Mouse (Mus musculus) ovary, adult 2 months (tissue): ENCODE results near the gene Rad9a. TPM values are rescaled to one million over a fixed set of nuclear protein-coding genes. Genes with fewer than 3 reads are reported as not detected.

Experiments
- polyA plus RNA-seq: library from polyadenylated mRNA; depleted of rRNA; stranded (reverse); fragments of >200 nt; gene quantifications from 2 replicates; pipeline ENCODE4 v1.2.3, GENCODE M21; 2012; rRNA removed

The Rad9a gene
- polyA plus RNA-seq = 28.8 and 35.2 TPM in 2 replicates

DNA sequence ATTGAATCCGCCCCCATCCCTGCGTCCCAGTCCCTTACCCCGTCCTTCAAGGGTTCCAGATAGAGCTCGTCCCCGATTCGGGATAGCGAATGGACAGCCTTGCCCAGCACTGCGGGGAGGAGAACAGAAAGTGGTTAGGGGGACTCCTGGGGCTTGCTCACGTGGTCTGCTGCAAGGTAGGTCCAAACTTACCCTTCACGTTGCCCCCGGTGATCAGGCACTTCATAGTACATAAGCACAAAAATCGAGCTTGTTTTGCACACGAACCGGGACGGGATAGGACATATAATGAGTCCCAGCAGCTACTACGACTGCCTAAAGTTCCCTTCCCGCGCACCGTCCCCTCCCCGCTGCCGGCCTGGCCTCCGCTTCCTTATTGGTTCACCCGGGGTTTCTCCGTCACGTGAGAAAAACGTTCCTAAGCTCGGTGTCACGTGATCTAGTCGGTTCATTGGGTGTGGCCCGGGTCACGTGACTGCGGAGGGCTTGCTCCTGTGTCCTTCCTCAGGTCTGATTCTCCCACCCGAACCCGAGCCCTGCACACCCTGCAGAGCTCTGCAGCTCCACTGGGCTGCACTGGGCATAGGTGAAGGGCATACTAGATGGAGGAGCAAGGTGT, at the start of gene Rad9a:
Rad9a (minus strand) TSS at position 372 of the 619 bp plus-strand sequence.

DNA sequence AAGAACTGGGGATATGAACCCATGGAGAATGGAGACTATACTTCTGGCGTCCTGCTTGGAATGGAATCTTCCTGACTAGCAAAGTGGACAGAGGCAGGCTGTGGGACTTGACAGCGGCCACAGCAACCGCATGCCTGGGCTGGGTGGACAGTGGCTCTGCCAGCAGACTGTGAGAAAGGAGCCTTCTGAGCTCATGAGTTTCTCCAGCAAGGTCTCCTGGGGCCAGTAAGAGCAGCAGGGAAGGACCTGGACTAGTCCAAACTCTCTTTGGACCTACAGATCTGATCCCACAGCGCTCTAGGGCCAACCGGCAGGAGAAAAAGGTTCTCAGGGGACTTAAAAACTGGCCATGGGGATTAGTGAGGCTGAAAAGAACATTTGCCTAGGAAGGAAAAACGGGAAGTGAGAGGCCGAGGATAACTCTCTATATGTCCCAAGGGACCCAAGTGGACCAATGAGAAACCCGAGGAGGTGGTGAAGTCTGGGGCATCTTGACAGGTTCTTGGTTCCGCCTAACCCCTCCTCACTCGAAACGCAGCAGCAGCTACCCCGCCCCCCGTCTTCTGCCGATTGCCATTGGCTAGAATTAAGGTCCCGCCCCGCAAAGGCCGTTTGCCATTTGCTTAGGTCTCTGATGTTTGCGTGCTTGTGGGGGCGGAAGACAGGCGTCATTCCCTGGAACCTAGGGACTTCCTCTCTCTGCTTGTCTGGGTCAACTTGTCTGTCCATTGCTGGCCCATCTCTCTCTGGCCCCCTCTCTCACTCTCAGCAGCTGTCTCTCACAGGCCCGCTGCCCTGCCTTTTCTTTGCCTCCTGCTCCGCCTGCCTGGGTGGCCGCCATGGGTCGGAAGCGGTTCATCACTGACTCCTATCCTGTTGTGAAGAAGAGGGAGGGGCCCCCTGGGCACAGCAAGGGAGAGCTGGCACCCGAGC, 30.1 kb upstream of the Rad9a start, which contains the start of gene Pold4:
Pold4 (plus strand) TSS at position 647 of the 933 bp plus-strand sequence.

GRCm38 (mm10) chr19:4214071-4214770, 12.8 kb upstream of the Rad9a start, which contains the start of the genes Clcf1 and AC109138.7:
TSS of gene Clcf1 (plus strand) at chr19:4214238.
TSS of gene AC109138.7 (plus strand) at chr19:4214357.

GRCm38 (mm10) chr19:4191528-4192250, 9.8 kb downstream of the Rad9a start, which contains the start of gene Ppp1ca:
TSS of gene Ppp1ca (plus strand) at chr19:4192065.

DNA sequence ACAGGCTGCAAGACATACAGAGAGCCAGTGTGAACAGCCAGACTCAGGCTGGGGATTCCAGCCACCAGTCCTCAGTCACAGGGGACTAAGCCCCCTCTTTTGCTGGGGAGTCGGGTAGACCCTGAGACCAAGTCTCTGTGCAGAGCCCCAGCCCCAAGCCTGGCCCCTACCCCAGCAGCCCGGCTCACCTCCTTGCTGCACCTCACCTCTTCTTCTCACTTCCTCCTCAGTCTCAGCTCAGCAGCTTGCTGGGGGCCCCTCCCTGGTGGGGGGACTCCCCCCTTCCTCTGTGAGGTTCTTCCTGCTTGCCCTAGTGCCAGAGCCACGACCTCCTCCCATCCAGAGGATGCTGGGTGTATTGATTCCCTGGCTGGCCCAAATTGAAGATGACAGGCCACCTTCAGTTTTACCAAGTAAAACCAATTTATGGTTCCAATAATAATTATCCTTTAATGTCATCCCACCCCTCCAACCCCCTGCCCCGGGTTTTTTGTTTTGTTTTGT, 10.6 kb downstream of the Rad9a start, which contains the start of gene Tbc1d10c:
Tbc1d10c (minus strand) TSS at position 454 of the 504 bp plus-strand sequence.

GRCm38 (mm10) chr19:4175368-4175947, 26.0 kb downstream of the Rad9a start, which contains the start of gene Carns1:
TSS of gene Carns1 (minus strand) at chr19:4175479.

GRCm38 (mm10) chr19:4162646-4163542, 38.6 kb downstream of the Rad9a start, which contains the start of gene Rps6kb2:
TSS of gene Rps6kb2 (minus strand) at chr19:4163354.

GRCm38 (mm10) chr19:4153232-4153654, 48.2 kb downstream of the Rad9a start, which contains the start of gene Ptprcap:
TSS of gene Ptprcap (plus strand) at chr19:4153604.

GRCm38 (mm10) chr19:4148491-4148806, 53.0 kb downstream of the Rad9a start, which contains the start of gene Coro1b:
TSS of gene Coro1b (plus strand) at chr19:4148619.

Other genes starting within 250 kb of the Rad9a start
- 0.06 and 0.22 TPM in 2 replicates for gene Aldh3b3, start 243.0 kb downstream of the Rad9a start, polyA plus RNA-seq
- 1.8 and 2.1 TPM in 2 replicates for gene Aldh3b2, start 229.3 kb downstream of the Rad9a start, polyA plus RNA-seq
- 26.4 and 39.5 TPM in 2 replicates for gene Acy3, start 215.1 kb downstream of the Rad9a start, polyA plus RNA-seq
- not detected in 2 replicates for gene Tbx10, start 208.9 kb downstream of the Rad9a start, polyA plus RNA-seq
- 21.4 and 31.4 TPM in 2 replicates for gene Nudt8, start 201.1 kb downstream of the Rad9a start, polyA plus RNA-seq
- 2.0 and 3.0 TPM in 2 replicates for gene Gm49405, start 201.0 kb downstream of the Rad9a start, polyA plus RNA-seq
- 14.7 and 15.3 TPM in 2 replicates for gene Doc2g, start 198.3 kb downstream of the Rad9a start, polyA plus RNA-seq
- gene Ndufv1, start 188.9 kb downstream of the Rad9a start, polyA plus RNA-seq = 114 and 130 TPM in 2 replicates
- 602 and 633 TPM in 2 replicates for gene Gstp1, start 163.7 kb downstream of the Rad9a start, polyA plus RNA-seq
- 19.2 and 19.7 TPM in 2 replicates for gene Gstp2, start 155.6 kb downstream of the Rad9a start, polyA plus RNA-seq
- gene Gstp3, start 142.1 kb downstream of the Rad9a start, polyA plus RNA-seq = 0.62 and 1.6 TPM in 2 replicates
- gene Cabp2, start 120.1 kb downstream of the Rad9a start, polyA plus RNA-seq = not detected in 2 replicates
- gene Cdk2ap2, start 104.5 kb downstream of the Rad9a start, polyA plus RNA-seq = 282 and 353 TPM in 2 replicates
- gene Pitpnm1, start 101.7 kb downstream of the Rad9a start, polyA plus RNA-seq = 140 and 151 TPM in 2 replicates
- 123 and 142 TPM in 2 replicates for gene Aip, start 75.8 kb downstream of the Rad9a start, polyA plus RNA-seq
- 0.10 and 0.18 TPM in 2 replicates for gene Gpr152, start 61.9 kb downstream of the Rad9a start, polyA plus RNA-seq
- gene Cabp4, start 57.6 kb downstream of the Rad9a start, polyA plus RNA-seq = 0.06 TPM in 1 of 2 replicates, not detected in the other
- gene Coro1b, start 53.0 kb downstream of the Rad9a start, polyA plus RNA-seq = 376 and 395 TPM in 2 replicates
- gene Ptprcap, start 48.1 kb downstream of the Rad9a start, polyA plus RNA-seq = 32.6 and 49.4 TPM in 2 replicates
- 34.0 and 51.7 TPM in 2 replicates for gene Rps6kb2, start 38.3 kb downstream of the Rad9a start, polyA plus RNA-seq
- gene Carns1, start 26.2 kb downstream of the Rad9a start, polyA plus RNA-seq = 11.3 and 12.2 TPM in 2 replicates
- 5.6 and 6.3 TPM in 2 replicates for gene Tbc1d10c, start 10.4 kb downstream of the Rad9a start, polyA plus RNA-seq
- gene Ppp1ca, start 9.6 kb downstream of the Rad9a start, polyA plus RNA-seq = 485 and 610 TPM in 2 replicates
- 39.8 and 49.9 TPM in 2 replicates for gene Clcf1, start 12.6 kb upstream of the Rad9a start, polyA plus RNA-seq
- gene AC109138.7, start 12.7 kb upstream of the Rad9a start, polyA plus RNA-seq = not detected in 2 replicates
- gene Pold4, start 30.2 kb upstream of the Rad9a start, polyA plus RNA-seq = 79.9 and 81.1 TPM in 2 replicates
- gene Ssh3, start 67.5 kb upstream of the Rad9a start, polyA plus RNA-seq = 122 and 130 TPM in 2 replicates
- gene Ankrd13d, start 81.5 kb upstream of the Rad9a start, polyA plus RNA-seq = 15.7 and 17.4 TPM in 2 replicates
- 98.5 and 101 TPM in 2 replicates for gene Grk2, start 104.6 kb upstream of the Rad9a start, polyA plus RNA-seq
- 76.1 and 118 TPM in 2 replicates for gene Kdm2a, start 196.6 kb upstream of the Rad9a start, polyA plus RNA-seq
- gene Rhod, start 237.8 kb upstream of the Rad9a start, polyA plus RNA-seq = 28.5 and 31.8 TPM in 2 replicates